Mouse (Mus musculus) heart, embryonic 14.5 days (tissue): ENCODE data around the gene Hba-a1. TPM values are rescaled to one million over a fixed set of nuclear protein-coding genes. Genes with fewer than 3 reads are reported as not detected.

ENCODE experiments used
- ATAC-seq: fragments of 200-750 bp; cut with Nextera tagmentation; 2 replicates; pipeline ENCODE4 v1.8.0; 2017; ENCODE audit warnings: low read depth, moderate TSS enrichment; ENCODE audit not compliant: insufficient number of reproducible peaks, insufficient read depth, low FRiP score
- H3K27ac ChIP-seq, 2 experiments: fragments of 200-500 bp in 1 of 2; fragments of 300-500 bp in 1 of 2; sonication (generic) in 1 of 2; replicated peaks in 1 of 2; 2 replicates each; pipeline ENCODE4 v1.5.1; 2012 to 2014; ENCODE audit warnings: low read depth in 2 of 2, low read length in 2 of 2, control low read depth in 1 of 2, mild to moderate bottlenecking in 1 of 2, mixed read lengths in 1 of 2; ENCODE audit not compliant: control insufficient read depth in 1 of 2, insufficient read depth in 1 of 2
- H3K27me3 ChIP-seq: fragments of 300-500 bp; sonication (generic); 2 replicates; pipeline ENCODE4 v1.6.1; 2014; ENCODE audit warnings: mild to moderate bottlenecking, low read length, control low read depth; ENCODE audit not compliant: control insufficient read depth, insufficient read depth
- H3K36me3 ChIP-seq: fragments of 300-500 bp; sonication (generic); 2 replicates; pipeline ENCODE4 v1.6.1; 2014; ENCODE audit warnings: mild to moderate bottlenecking, control low read depth, low read length, mixed read lengths; ENCODE audit not compliant: control insufficient read depth, insufficient read depth
- H3K4me1 ChIP-seq, 2 experiments: fragments of 200-500 bp in 1 of 2; fragments of 300-500 bp in 1 of 2; sonication (generic) in 1 of 2; 2 replicates each; pipeline ENCODE4 v1.6.1; 2012 to 2014; ENCODE audit warnings: low read length in 2 of 2, control low read depth in 1 of 2, mixed read lengths in 1 of 2; ENCODE audit not compliant: control insufficient read depth in 2 of 2, insufficient read depth in 2 of 2
- H3K4me2 ChIP-seq: fragments of 300-500 bp; sonication (generic); 2 replicates; pipeline ENCODE4 v1.6.1; 2014; ENCODE audit warnings: mild to moderate bottlenecking, low read length
- H3K4me3 ChIP-seq, 2 experiments: fragments of 200-500 bp in 1 of 2; fragments of 300-500 bp in 1 of 2; sonication (generic) in 1 of 2; 2 replicates each; pipeline ENCODE4 v1.5.1; 2012 to 2014; ENCODE audit warnings: low read length in 2 of 2, mild to moderate bottlenecking in 2 of 2, control low read depth in 1 of 2, low read depth in 1 of 2, moderate library complexity in 1 of 2; ENCODE audit not compliant: control insufficient read depth in 1 of 2, insufficient read depth in 1 of 2
- H3K9ac ChIP-seq: fragments of 300-500 bp; sonication (generic); 2 replicates; pipeline ENCODE4 v1.6.1; 2014; ENCODE audit warnings: mild to moderate bottlenecking, low read length
- H3K9me3 ChIP-seq: fragments of 300-500 bp; sonication (generic); 2 replicates; pipeline ENCODE4 v1.6.1; 2016; ENCODE audit warnings: low read length, control low read depth; ENCODE audit not compliant: control insufficient read depth
- WGBS: fragments of 180-500 bp; shearing (Covaris S2); extraction: QIAGEN DNeasy Blood & Tissue Kit; methylation state at CpG from one replicate; pipeline ENCODE4 v1.1.7; 2014; 5-methylcytosine and 5-hydroxymethylcytosine counted together
- polyA plus RNA-seq: library from polyadenylated mRNA; unstranded; fragments of >200 nt; fragmentation: Nextera tagmentation; extraction: Ambion mirVana; gene quantifications from 2 replicates; pipeline ENCODE4 v1.2.1, GENCODE M21; 2014

The Hba-a1 gene
- polyA plus RNA-seq, 1 experiment from 2014 or later, result 7,195 TPM

DNA sequence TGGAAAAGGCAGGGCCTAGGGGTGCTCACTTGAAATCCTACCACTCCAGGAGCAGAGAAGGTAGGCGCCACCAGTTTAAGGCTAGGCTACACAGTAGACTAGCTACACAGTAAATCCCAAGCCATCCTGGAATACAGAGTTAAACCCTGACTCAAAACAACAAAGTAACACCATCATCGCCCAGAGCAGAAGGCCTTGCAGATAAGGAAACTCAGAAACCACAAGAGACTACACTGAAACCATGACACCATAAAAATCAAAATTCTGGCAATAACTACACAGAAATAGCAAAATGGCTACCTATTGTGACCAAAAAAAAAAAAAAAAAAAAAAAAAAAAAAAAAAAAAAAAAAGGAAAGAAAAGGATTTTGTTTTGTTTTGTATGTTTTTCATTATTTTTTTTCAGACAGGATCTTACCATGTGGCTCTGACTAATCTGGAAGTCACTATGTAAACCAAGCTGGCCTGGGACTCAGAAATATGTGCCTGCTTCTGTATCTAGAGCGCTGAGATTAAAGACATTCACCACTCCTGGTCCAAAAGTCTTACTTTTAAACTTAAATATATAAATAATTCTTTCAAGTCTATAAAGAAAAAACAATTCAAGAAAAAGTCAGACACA lies 18.1 kb upstream of the Hba-a1 start:
- H3K4me1 ChIP-seq, result peaks cover 2 to 16% of the 10 kb centered on the region in 2 experiments
- 82% methylated on average over 3 of the region's 3 CpGs for WGBS
- no peaks in the 10 kb centered on the region for H3K27me3 ChIP-seq
- no peak overlapping the region for H3K4me3 ChIP-seq
- H3K9me3 ChIP-seq, result no peaks in the 10 kb centered on the region
- H3K36me3 ChIP-seq, result peaks cover 25% of the 10 kb centered on the region
- H3K4me2 ChIP-seq, result no peak overlapping the region
- no peak for ATAC-seq
- H3K27ac ChIP-seq, result no peak overlapping the region
- H3K9ac ChIP-seq, result no peak overlapping the region

DNA sequence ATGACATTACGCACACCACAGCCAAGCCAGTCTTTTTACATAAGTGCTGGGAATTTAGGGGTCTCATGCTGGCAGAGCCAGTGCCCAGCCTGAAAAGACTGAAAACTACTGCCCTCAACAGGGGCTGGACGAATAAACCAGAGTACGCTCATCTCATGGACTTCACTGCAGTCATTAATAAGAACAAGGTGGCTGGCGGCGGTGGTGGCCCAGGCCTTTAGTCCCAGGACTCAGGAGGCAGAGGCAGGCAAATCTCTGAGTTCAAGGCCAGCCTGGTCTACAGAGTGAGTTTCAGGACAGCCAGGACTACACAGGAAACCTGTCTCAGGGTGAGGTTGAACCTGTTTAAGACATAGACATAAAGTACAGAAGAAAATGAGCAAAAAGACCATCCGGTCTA lies 17.1 kb upstream of the Hba-a1 start:
- ATAC-seq, result no peak
- Histone ChIP-seq H3K36me3 (peaks cover 17% of the 10 kb centered on the region), H3K4me2 (no peak overlapping the region), H3K27me3 (no peaks in the 10 kb centered on the region), H3K9ac (no peak overlapping the region), H3K9me3 (no peaks in the 10 kb centered on the region), H3K27ac (no peak overlapping the region), H3K4me1 (peaks cover 2 to 16% of the 10 kb centered on the region in 2 experiments), H3K4me3 (no peak overlapping the region)
- WGBS, result 93% methylated on average over 6 of the region's 6 CpGs

DNA sequence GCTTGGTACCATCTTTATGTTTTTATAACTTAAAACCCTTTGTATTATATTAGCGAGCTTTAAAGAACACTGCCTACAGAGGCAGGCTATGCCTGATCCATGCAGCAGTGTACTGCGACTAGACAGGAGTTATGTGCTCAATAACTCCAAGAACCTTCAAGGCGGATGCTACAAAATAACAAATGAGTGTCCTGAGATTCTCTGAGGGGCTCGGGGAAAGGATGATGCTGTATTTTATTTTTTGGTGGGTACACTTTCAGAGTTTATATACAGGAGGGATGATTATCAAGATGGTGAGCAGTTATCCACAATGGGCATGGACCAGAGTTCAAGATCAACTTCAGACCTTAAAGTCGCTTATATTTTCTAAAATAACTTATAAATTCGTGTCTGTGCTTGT lies 16.5 kb upstream of the Hba-a1 start:
- H3K27ac ChIP-seq, result peak overlapping the region in 1 of 2 experiments; percentile 92; a peak in 2 of 4 replicates

DNA sequence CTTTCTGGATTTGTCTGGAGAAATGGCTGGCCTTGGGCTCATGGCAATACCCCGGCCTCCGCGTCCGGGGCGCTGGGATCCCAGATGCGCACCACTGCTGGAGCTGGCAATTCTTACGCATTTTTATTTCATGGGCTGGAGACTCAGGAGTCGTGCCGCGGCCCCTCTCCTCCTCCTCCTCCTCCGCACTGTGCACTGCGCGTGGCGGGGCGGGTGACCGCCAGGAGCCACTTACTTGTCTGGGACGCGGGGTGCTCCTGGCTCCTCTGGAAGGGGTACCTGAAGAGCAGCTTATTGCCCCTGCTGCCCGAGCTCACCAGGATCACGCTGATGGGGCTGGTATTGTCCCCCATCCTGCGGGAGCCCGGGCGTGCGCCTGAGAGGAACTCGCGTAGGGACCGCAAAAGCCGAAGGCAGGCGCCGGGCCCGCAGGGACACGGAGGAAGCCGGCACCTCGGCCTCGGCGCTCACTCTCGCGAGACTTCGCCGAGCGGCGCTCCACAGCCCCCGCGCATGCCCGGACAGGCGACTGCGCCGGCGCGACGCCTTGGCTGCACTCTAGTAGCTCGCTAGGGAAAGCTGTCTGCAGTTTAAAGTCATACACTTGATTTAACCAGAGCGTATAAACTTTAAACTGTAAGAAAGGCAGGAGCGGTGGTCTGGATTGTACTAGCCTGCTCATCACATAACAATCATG lies 16.0 kb upstream of the Hba-a1 start, which contains the start of gene Nprl3:
Gene Nprl3, minus strand, starts transcription at position 520 of the 697 bp plus-strand sequence.
- Histone ChIP-seq H3K9me3 (no peaks in the 10 kb centered on the region), H3K27me3 (no peaks in the 10 kb centered on the region), H3K4me2 (peak within 1 kb of the TSS; percentile 82), H3K4me3 (peak within 1 kb of the TSS; percentile 75 to 94), H3K27ac (peak within 1 kb of the TSS; percentile 79 to 92), H3K9ac (peak within 1 kb of the TSS; percentile 98), H3K4me1 (peaks cover 2 to 16% of the 10 kb centered on the region in 2 experiments), H3K36me3 (peaks cover 8% of the 10 kb centered on the region)
- peak; percentile 97 for ATAC-seq
- under 1% methylated on average over 54 of the region's 54 CpGs for WGBS

More for the DNA sequence above, 16.5 kb upstream of the Hba-a1 start:
- Histone ChIP-seq H3K36me3 (peaks cover 13% of the 10 kb centered on the region), H3K9me3 (no peaks in the 10 kb centered on the region), H3K4me1 (peaks cover 2 to 16% of the 10 kb centered on the region in 2 experiments), H3K27me3 (no peaks in the 10 kb centered on the region), H3K4me3 (peak overlapping the region; percentile 75 to 94), H3K4me2 (peak overlapping the region; percentile 82), H3K9ac (peak overlapping the region; percentile 98)
- ATAC-seq, result no peak
- 31% methylated on average over 6 of the region's 6 CpGs for WGBS

DNA sequence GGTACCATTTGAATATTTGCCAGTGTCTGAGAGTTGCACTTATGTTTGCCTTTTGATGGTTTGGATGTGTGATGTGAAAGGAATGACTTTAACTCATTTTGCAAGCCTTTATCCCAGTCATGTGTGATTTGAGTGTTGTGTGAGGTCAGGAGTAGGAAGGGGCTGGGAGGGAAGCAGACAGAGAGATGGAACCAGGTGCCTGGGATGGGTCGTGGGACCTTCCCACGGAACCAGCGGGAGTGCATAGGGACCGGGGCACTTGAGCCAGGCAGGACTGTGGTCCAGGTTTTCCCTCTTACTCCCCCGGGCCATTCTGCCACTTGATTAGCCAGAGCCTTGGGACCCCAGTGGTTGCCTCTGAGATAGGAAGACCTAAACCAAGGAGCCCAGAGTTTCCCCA lies 15.3 kb upstream of the Hba-a1 start:
- H3K9ac ChIP-seq, result peak overlapping the region; percentile 98
- peak overlapping the region in 1 of 2 experiments; percentile 92; a peak in 1 of 4 replicates for H3K27ac ChIP-seq
- H3K9me3 ChIP-seq, result no peaks in the 10 kb centered on the region
- no peaks in the 10 kb centered on the region for H3K27me3 ChIP-seq
- 20% methylated on average over 5 of the region's 5 CpGs for WGBS
- peaks cover 1% of the 10 kb centered on the region; the same call in 1 of the 2 replicates for H3K36me3 ChIP-seq
- H3K4me1 ChIP-seq, result peaks cover 2 to 12% of the 10 kb centered on the region in 2 experiments
- peak overlapping the region; percentile 82 for H3K4me2 ChIP-seq
- 0 out of 2 replicates have a peak, but pooled peaks have one; percentile 15 for ATAC-seq
- peak overlapping the region; percentile 3 to 94; a peak in 3 of 4 replicates for H3K4me3 ChIP-seq

DNA sequence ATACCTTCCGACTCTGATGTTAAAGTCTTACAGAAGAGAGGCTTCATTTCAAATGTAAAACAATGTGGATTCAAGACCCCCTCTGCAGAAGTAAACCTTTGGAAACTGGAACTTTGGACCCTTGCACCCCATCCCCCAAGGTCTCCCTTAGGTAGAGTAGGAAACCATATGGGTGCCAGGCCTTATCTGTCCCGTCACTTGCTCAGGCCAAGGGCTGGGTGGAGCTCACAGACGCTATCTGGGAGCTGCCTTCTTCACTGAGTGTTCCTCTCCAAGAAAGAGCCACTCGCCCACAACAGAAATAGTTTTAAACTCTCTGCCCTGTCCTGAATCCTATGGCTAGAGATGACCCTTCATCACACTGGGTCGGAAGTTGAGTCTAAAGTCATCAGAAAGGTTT lies 14.4 kb upstream of the Hba-a1 start:
- Histone ChIP-seq H3K36me3 (no peaks in the 10 kb centered on the region), H3K27ac (no peak overlapping the region), H3K4me1 (peaks cover 2 to 11% of the 10 kb centered on the region in 2 experiments), H3K4me3 (no peak overlapping the region), H3K9ac (no peak overlapping the region), H3K27me3 (no peaks in the 10 kb centered on the region), H3K9me3 (no peaks in the 10 kb centered on the region), H3K4me2 (no peak overlapping the region)
- ATAC-seq, result no peak
- 58% methylated on average over 5 of the region's 5 CpGs for WGBS

DNA sequence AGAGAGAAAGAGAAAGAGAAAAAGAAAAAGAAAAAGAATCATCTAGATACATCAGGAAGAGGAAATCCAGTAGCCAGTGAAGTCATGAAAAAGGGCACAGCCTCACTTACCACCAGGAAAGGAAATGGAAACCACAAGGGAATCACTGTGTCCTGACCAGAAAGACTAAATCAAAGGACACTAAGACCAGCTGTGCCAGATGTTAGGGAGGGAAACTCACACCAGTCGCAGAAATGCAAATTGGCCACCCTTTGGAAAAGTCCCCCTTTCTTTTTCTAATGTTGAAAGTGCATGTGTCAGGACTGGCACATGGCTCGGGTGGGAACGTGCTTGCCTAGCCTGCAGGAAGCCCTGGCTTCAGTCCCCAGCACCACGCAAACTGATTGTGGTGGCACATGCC lies 12.1 kb upstream of the Hba-a1 start:
- Histone ChIP-seq H3K4me2 (no peak overlapping the region), H3K4me1 (peaks cover 2 to 9% of the 10 kb centered on the region in 2 experiments), H3K27me3 (0 out of 2 replicates have a peak, but pooled peaks cover 1% of the 10 kb centered on the region), H3K9ac (no peak overlapping the region), H3K9me3 (no peaks in the 10 kb centered on the region), H3K4me3 (no peak overlapping the region), H3K27ac (no peak overlapping the region), H3K36me3 (no peaks in the 10 kb centered on the region)
- ATAC-seq, result no peak
- WGBS, result 46% methylated on average over 4 of the region's 4 CpGs
